Mouse (Mus musculus) heart, postnatal 4 days (tissue): ENCODE results near the gene Paxx. TPM values are rescaled to one million over a fixed set of nuclear protein-coding genes. Genes with fewer than 3 reads are reported as not detected.

ENCODE experiments used
- DNase-seq: peaks from one replicate; pipeline ENCODE4 v3.0.0; 2021
- total RNA-seq, 2 experiments: library from RNA; stranded (reverse); gene quantifications; 2 replicates each; pipeline ENCODE4 v1.2.3; 2021

Gene Paxx
- total RNA-seq, 2 experiments from 2014 or later = 30.5 to 32.8 TPM

- DNase-seq = no peak
Measured at GRCm38 (mm10) chr2:25480541-25480940, 19.6 kb upstream of the Paxx start.

DNA sequence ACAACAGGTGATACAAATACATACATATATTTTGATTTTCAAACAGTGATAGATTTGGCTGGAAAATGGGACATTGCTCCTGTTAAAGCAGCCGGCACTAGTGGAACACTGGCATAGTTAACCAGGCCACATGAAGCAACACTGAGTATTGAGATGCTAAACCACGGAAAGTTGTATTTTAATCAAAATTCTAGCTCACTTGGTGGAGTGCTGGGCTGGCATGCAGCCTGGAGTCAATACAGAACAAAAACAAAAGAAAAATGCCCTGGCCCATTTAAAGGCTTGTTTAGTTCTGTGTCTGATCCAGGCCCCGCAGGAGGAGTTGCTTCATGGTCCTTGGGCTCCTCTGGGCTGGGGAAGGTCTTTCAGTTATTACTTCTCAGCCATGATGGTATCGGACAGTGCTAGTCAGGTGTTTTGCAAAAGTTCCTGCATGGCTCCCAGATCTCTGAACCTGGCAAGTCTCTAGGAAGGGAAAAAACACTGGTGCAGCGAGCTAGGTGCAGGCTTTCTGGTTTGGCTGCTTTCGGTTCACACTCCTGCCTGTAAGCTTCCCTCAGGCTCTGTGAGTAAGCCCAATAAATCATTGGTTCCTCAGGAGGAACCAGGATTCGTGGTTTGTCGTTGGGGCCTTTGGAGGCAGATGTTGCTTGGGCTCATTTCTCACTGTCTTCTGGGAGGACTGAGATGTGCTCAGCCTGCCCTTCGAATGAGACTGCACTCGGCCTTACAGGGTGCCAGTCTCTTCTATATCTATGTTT lies 18.8 kb upstream of the Paxx start:
- DNase-seq = no peak

DNA sequence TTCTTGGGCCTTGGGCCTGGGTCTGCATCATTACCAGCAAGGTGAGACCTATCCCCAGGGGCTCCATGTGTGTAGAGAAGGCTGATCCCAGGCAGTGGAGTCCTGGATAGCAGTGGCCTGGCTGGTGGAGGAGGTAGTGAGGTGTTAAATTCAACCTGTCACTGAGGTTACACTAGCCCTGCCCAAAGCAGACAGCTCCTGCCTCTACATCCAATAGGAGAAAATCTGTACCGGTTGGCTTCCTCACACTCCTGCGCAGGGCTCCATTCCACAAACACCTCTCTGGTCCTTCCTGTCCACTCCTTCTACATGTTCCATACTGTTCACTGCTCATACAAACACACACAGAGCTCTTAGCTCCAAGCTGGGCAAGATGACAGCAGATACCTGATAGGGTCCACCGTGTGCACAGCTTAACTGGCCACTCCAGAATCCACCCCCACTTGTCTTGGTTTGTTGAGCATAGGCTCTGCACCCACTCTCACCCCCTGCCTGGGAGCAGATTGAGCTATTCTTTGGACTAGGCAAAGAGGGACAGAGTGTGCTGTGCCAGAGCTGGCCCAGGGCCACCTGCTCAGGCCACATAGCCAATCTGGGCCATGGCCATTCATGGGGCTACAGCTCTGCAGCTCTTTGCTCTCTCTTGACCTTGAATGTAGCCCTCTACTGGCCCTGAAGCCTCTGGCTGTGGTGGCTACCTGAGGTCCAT lies 17.2 kb upstream of the Paxx start:
- no peak for DNase-seq

- DNase-seq = no peak
Measured at GRCm38 (mm10) chr2:25477541-25477940, 16.6 kb upstream of the Paxx start.

- DNase-seq = no peak
Measured at GRCm38 (mm10) chr2:25472550-25472949, 11.7 kb upstream of the Paxx start.

- DNase-seq = no peak
Measured at GRCm38 (mm10) chr2:25469969-25470368, 9.1 kb upstream of the Paxx start, which contains the start of gene Ptgds. Gene Ptgds (minus strand): TSS chr2:25470046.

GRCm38 (mm10) chr2:25468962-25469915 lies 8.3 kb upstream of the Paxx start:
- DNase-seq = peak; percentile 78

GRCm38 (mm10) chr2:25467606-25468303 lies 6.9 kb upstream of the Paxx start:
- DNase-seq = peak; percentile 53

DNA sequence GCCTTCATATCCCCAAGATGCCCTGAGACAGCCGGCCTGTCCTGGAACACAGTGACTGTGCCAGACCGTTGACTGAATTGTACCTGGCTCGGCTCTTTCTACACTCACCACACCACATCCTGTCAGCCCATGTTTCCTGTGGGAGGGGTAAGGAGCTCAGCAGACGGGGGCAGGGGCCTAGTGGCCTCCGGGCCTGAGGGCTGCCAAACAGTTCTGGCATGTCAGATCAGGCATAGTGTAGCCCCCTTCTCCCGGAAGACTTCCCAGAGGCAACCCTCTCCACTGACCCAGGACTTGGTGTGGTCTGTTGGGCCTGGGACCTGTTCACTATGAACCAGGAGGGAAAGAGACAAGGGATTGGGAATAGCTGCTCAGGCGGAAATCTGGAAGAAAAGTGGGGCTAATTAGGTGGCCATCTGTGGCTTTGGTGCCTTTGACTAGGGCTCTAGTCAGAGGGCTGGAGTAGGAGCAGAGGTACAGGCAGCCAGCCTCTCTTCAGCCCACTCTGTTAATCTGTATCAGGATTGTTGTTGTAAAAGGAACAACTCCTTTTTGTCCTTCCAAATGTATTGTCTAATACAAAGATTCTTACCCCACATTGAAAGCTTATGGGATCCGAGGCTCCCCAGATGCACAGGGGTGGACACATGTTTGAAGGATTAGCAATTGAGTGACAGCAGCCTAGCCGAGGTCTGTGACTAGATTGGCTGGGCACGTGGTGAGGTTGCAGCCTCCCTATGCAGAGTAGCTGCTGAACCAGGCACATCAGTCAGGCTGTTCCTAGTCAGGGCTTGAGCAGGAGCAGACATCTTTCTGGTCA lies 5.1 kb upstream of the Paxx start:
- DNase-seq = no peak

GRCm38 (mm10) chr2:25465256-25465655 lies 4.4 kb upstream of the Paxx start:
- DNase-seq = no peak

DNA sequence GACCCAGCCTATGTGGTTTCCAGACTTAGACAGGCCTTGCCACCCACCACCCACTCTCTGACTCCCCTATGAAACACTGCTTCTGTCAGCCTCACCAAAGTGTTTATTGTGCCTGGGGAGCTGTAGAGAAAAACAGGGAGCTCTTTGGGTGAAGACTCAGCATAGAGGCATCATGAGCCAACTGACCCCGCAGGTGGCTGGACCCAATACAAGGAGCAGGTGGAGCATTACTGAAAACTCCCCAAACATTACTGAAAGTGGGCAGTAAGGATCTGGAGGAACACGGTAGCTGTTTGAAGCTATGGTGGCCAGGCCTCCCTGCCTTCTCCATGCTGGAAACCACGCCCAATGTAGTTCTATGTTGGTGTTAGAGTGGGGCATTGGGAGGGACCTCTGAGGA lies 2.7 kb upstream of the Paxx start:
- DNase-seq = no peak

DNA sequence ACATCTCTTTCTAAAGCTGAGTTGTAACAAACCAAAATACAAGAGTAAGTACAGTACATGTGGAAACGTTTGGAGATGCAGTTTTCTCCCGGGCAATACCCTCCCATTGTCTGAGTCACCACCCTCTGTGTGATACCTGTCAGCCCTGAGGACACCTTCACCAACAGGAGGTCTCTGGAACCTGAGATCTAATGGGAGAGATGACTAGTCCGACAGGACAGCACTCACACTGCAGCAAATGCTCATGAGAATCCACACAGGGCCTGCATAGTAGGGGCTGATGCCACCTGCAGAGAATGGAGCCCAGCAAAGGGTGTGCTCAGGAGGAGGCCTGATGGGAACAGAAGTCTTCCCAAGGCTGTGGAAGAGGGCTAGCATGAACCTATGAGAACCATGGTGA lies 513 bp upstream of the Paxx start:
- DNase-seq = no peak

- peak; percentile 32 for DNase-seq
Measured at GRCm38 (mm10) chr2:25460135-25460534, 759 bp downstream of the Paxx start.

GRCm38 (mm10) chr2:25458911-25459310 lies 2.0 kb downstream of the Paxx start:
- peak; percentile 66 for DNase-seq

DNA sequence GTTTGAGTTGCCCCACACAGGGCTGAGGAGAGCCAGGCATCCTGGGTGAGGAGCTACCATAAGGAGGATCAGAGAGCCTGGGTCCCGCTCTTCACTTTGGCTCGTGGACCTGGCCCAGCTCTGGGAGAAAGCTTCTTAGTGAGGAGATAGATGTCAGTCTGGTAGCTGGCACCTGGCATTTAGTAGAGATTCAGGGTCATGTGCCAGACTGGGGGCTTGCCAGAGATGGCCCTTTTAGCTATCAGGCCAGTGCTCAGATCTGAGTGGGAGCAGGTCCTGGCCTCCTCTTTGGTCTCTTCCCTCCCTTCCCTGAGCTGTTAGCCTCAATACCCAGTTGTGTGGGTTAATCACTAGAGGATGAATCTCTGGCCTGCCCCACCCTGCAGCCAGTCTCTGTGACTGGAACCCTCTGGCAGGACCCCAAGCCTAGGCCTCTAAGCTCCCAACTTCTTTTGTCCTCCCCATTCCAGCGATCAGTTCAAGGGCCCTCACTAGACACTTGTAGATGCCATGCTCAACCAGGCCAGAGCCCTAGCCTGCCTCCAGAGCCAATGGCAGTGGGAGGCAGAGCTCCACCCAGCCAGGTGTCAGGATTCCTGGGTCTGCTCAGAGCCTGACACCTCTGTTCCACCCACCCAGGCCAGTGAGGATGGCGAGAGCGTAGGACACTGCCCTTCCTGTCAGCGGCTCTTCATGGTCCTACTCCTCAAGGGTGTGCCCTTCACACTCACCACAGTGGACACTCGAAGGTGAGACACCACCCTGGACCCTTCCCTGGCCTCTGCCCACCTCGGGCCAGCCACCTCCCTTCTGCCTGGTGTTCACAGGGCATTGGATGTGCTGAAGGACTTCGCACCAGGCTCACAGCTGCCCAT lies 3.6 kb downstream of the Paxx start:
- no peak for DNase-seq

- no peak for DNase-seq
Measured at GRCm38 (mm10) chr2:25456205-25456953, 4.5 kb downstream of the Paxx start, which contains the start of gene Clic3. Gene Clic3 (plus strand): TSS chr2:25456838.

DNA sequence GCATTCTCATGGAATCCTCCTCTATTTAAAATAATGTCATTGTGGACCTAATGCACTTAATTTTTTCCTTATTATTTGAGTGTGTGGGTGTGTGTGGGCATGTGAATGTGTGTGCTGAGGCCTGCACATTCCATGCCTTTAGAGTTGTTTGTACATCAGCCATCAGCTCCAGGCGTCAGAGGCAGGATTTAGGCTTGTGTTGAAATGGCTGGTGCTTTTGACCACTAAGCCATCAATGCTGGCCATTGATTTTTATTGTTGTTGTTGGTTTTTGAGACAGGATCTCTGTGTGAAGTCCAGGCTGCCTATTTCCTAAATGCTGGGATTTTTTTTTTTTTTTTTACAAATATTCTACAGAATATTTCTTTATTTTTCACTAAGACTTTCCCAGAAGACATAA lies 7.9 kb downstream of the Paxx start:
- DNase-seq = no peak

- no peak for DNase-seq
Measured at GRCm38 (mm10) chr2:25450853-25451647, 9.8 kb downstream of the Paxx start.

DNA sequence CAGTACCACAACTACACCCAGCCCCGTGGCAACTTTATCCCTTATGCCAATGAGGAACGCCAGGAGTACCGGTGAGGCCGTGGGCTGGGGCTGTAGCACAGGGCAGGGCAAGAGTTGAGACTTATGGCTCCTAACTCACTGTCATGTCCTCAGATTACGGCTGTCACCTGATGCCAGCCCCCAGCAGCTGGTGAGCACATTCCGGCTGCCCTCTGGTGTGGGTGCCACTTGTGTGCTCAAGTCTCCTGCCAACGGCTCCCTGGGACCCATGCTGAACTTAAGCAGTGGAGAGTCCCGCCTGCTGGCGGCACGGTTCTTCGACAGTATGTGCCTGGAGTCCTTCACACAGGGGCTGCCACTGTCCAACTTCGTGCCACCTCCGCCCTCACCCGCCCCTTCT lies 18.2 kb downstream of the Paxx start:
- no peak for DNase-seq
